Mouse (Mus musculus): ENCODE results near the gene Fam205c.

Gene Fam205c

GRCm38 (mm10) chr4:42874134-42874533 lies at the start of gene Fam205c:
TSS of gene Fam205c (minus strand) at chr4:42874234.
- DNase-seq (ENCODE audit: low spot score in 2 of 2): no peak

GRCm38 (mm10) chr4:42922461-42922860 lies 48.4 kb upstream of the Fam205c start:
- DNase-seq (ENCODE audit: low spot score in 2 of 2): no peak

- no peak for DNase-seq (ENCODE audit: low spot score in 2 of 2)
Observed at GRCm38 (mm10) chr4:42922056-42922455, 48.0 kb upstream of the Fam205c start.

GRCm38 (mm10) chr4:42921536-42921935 lies 47.5 kb upstream of the Fam205c start:
- no peak for DNase-seq (ENCODE audit: low spot score in 2 of 2)

- DNase-seq (ENCODE audit: low spot score in 2 of 2): no peak
Observed at GRCm38 (mm10) chr4:42920726-42921125, 46.7 kb upstream of the Fam205c start.

- no peak for DNase-seq (ENCODE audit: low spot score in 2 of 2)
Observed at GRCm38 (mm10) chr4:42917402-42917774, 43.4 kb upstream of the Fam205c start.

GRCm38 (mm10) chr4:42916617-42917401 lies 42.8 kb upstream of the Fam205c start, which contains the start of gene Phf24:
TSS of gene Phf24 (plus strand) at chr4:42916660.
- DNase-seq (ENCODE audit: low spot score in 2 of 2): no peak

GRCm38 (mm10) chr4:42915966-42916365 lies 41.9 kb upstream of the Fam205c start:
- DNase-seq (ENCODE audit: low spot score in 2 of 2): no peak

- DNase-seq (ENCODE audit: low spot score in 2 of 2): no peak
Observed at GRCm38 (mm10) chr4:42915311-42915710, 41.3 kb upstream of the Fam205c start.

- DNase-seq (ENCODE audit: low spot score in 2 of 2): no peak
Observed at GRCm38 (mm10) chr4:42913391-42913790, 39.4 kb upstream of the Fam205c start.

- no peak for DNase-seq (ENCODE audit: low spot score in 2 of 2)
Observed at GRCm38 (mm10) chr4:42904966-42905365, 30.9 kb upstream of the Fam205c start.

- no peak for DNase-seq (ENCODE audit: low spot score in 2 of 2)
Observed at GRCm38 (mm10) chr4:42904523-42904922, 30.5 kb upstream of the Fam205c start.

GRCm38 (mm10) chr4:42903942-42904341 lies 29.9 kb upstream of the Fam205c start:
- no peak for DNase-seq (ENCODE audit: low spot score in 2 of 2)

- DNase-seq (ENCODE audit: low spot score in 2 of 2): no peak
Observed at GRCm38 (mm10) chr4:42902730-42903129, 28.7 kb upstream of the Fam205c start.

GRCm38 (mm10) chr4:42902174-42902573 lies 28.1 kb upstream of the Fam205c start:
- DNase-seq (ENCODE audit: low spot score in 2 of 2): no peak

- no peak for DNase-seq (ENCODE audit: low spot score in 2 of 2)
Observed at GRCm38 (mm10) chr4:42900878-42901277, 26.8 kb upstream of the Fam205c start.

- no peak for DNase-seq (ENCODE audit: low spot score in 2 of 2)
Observed at GRCm38 (mm10) chr4:42898914-42899313, 24.9 kb upstream of the Fam205c start.

GRCm38 (mm10) chr4:42895118-42895517 lies 21.1 kb upstream of the Fam205c start:
- no peak for DNase-seq (ENCODE audit: low spot score in 2 of 2)

- no peak for DNase-seq (ENCODE audit: low spot score in 2 of 2)
Observed at GRCm38 (mm10) chr4:42891176-42891575, 17.1 kb upstream of the Fam205c start.

GRCm38 (mm10) chr4:42888806-42889205 lies 14.8 kb upstream of the Fam205c start:
- DNase-seq (ENCODE audit: low spot score in 2 of 2): no peak

- no peak for DNase-seq (ENCODE audit: low spot score in 2 of 2)
Observed at GRCm38 (mm10) chr4:42886926-42887325, 12.9 kb upstream of the Fam205c start.

- no peak for DNase-seq (ENCODE audit: low spot score in 2 of 2)
Observed at GRCm38 (mm10) chr4:42880677-42880948, 6.6 kb upstream of the Fam205c start.

GRCm38 (mm10) chr4:42879829-42880676 lies 6.0 kb upstream of the Fam205c start:
- DNase-seq (ENCODE audit: low spot score in 2 of 2): peak; percentile 49 to 67
